Mouse (Mus musculus) frontal cortex, adult 2 months (tissue): ENCODE measurements around the gene Tpo. TPM values are rescaled to one million over a fixed set of nuclear protein-coding genes. Genes with fewer than 3 reads are reported as not detected.

Experiments used
- DNase-seq, 2 experiments: peaks; one replicate each; pipeline ENCODE4 v3.0.0; 2022; ENCODE audit warnings: low spot score in 1 of 2; ENCODE audit errors: extremely low spot score in 1 of 2
- polyA plus RNA-seq: library from polyadenylated mRNA; depleted of rRNA; stranded (reverse); fragments of >200 nt; gene quantifications from 2 replicates; pipeline ENCODE4 v1.2.3, GENCODE M21; 2012; rRNA removed

Tpo gene
- polyA plus RNA-seq, 1 experiment: 1.3 TPM

- DNase-seq: no peak
Observed at GRCm38 (mm10) chr12:30024264-30024825, 108.1 kb downstream of the Tpo start.

DNA sequence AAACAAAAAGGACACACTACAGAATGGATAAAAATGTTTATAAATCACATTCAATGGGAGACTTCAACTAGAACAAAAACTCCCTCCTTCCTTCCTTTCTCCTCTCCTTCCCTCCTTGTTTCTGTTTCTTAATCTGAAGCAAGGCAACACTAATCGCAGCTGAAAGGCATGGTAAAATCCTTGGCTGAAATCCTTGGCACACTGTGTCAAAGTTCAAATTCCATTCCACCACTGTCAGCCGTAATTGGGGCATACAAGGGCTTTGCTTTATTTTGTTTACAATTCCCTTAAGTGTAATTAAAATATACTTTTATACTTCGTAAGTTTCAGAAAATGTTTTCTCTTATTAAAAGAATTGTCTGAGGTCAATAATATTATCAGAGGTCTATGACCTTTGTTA is 108.9 kb downstream of the Tpo start:
- no peak for DNase-seq

GRCm38 (mm10) chr12:30020447-30020846 is 112.0 kb downstream of the Tpo start:
- no peak for DNase-seq

- DNase-seq: no peak
Observed at GRCm38 (mm10) chr12:30017131-30017530, 115.3 kb downstream of the Tpo start.

DNA sequence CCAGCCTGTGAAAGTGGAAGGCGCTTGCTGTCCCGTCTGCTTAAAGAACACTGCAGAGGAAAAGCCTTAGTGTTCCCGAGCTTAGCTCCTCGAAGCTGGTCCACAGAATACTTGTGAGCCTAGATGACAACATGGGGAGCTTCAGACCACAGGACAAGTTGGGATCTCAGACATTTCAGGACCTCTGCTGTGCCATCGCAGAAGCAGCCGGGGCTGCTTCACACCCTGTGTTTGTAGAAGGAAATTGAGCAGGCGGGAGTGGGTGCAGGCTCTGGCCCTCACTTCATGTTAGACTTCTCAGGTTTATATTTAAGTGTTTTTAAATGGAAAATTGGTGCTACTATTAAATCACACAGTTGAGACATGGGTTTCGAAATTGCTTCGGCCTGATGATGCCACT is 116.9 kb downstream of the Tpo start:
- DNase-seq: peak in 1 of 2 experiments; percentile 61

- DNase-seq: no peak
Observed at GRCm38 (mm10) chr12:30008741-30009140, 123.7 kb downstream of the Tpo start.

GRCm38 (mm10) chr12:30006586-30006985 is 125.8 kb downstream of the Tpo start:
- DNase-seq: no peak

Other genes with a start within 250 kb of the Tpo start
- gene Pxdn, start 195.0 kb downstream of the Tpo start, polyA plus RNA-seq: 77.0 and 84.4 TPM in 2 replicates
- gene Sntg2, start 240.8 kb upstream of the Tpo start, polyA plus RNA-seq: 8.0 and 9.2 TPM in 2 replicates